Mouse (Mus musculus) midbrain, embryonic 16.5 days (tissue): ENCODE measurements around the gene Eid1. TPM values are rescaled to one million over a fixed set of nuclear protein-coding genes. Genes with fewer than 3 reads are reported as not detected.

Source experiments
- ATAC-seq: fragments of 200-750 bp; cut with Nextera tagmentation; 2 replicates; pipeline ENCODE4 v1.8.0; 2017; ENCODE audit warnings: moderate TSS enrichment
- H3K27ac ChIP-seq: fragments of 300-500 bp; sonication (generic); 2 replicates; pipeline ENCODE4 v1.5.1; 2014; ENCODE audit warnings: mild to moderate bottlenecking, low read length, mixed read lengths
- H3K27me3 ChIP-seq: fragments of 300-500 bp; sonication (generic); 2 replicates; pipeline ENCODE4 v1.6.1; 2014; ENCODE audit warnings: low read depth, low read length, mixed read lengths; ENCODE audit not compliant: control insufficient read depth, insufficient read depth
- H3K36me3 ChIP-seq: fragments of 300-500 bp; sonication (generic); 2 replicates; pipeline ENCODE4 v1.6.1; 2014; ENCODE audit warnings: mild to moderate bottlenecking, low read length, moderate library complexity, mixed read lengths; ENCODE audit not compliant: control insufficient read depth, insufficient read depth
- H3K4me1 ChIP-seq: fragments of 300-500 bp; sonication (generic); 2 replicates; pipeline ENCODE4 v1.6.1; 2014; ENCODE audit warnings: mild to moderate bottlenecking, low read length, mixed read lengths; ENCODE audit not compliant: control insufficient read depth, insufficient read depth
- H3K4me2 ChIP-seq: fragments of 300-500 bp; sonication (generic); 2 replicates; pipeline ENCODE4 v1.6.1; 2014; ENCODE audit warnings: mild to moderate bottlenecking, low read length, mixed read lengths
- H3K4me3 ChIP-seq: fragments of 300-500 bp; sonication (generic); 2 replicates; pipeline ENCODE4 v1.5.1; 2014; ENCODE audit warnings: low read depth, mild to moderate bottlenecking, low read length, moderate library complexity, mixed read lengths
- H3K9ac ChIP-seq: fragments of 300-500 bp; sonication (generic); 2 replicates; pipeline ENCODE4 v1.6.1; 2014; ENCODE audit warnings: low read depth, low read length, mixed read lengths
- H3K9me3 ChIP-seq: fragments of 300-500 bp; sonication (generic); replicated peaks from 2 replicates; pipeline ENCODE4 v1.6.1; 2014; ENCODE audit warnings: mild to moderate bottlenecking, low read length, mixed read lengths; ENCODE audit not compliant: control insufficient read depth, poor library complexity, severe bottlenecking
- WGBS: fragments of 180-500 bp; shearing (Covaris S2); extraction: QIAGEN DNeasy Blood & Tissue Kit; methylation state at CpG from one replicate; pipeline ENCODE4 v1.1.7; 2014; 5-methylcytosine and 5-hydroxymethylcytosine counted together
- polyA plus RNA-seq: library from polyadenylated mRNA; unstranded; fragments of >200 nt; fragmentation: Nextera tagmentation; extraction: Ambion mirVana; gene quantifications from 2 replicates; pipeline ENCODE4 v1.2.1, GENCODE M21; 2015

Gene Eid1
- polyA plus RNA-seq, 1 experiment from 2014 or later = 431 TPM

GRCm38 (mm10) chr2:125684559-125685440 is 11.9 kb downstream of the Eid1 start:
- Histone ChIP-seq H3K4me2 (no peak overlapping the region), H3K27ac (peak overlapping the region; percentile 28; the same call in 1 of the 2 replicates), H3K36me3 (no peaks in the 10 kb centered on the region), H3K9me3 (no peaks in the 10 kb centered on the region), H3K9ac (no peak overlapping the region), H3K27me3 (no peaks in the 10 kb centered on the region), H3K4me1 (no peaks in the 10 kb centered on the region; the same call in 1 of the 2 replicates), H3K4me3 (no peak overlapping the region)
- ATAC-seq = no peak
- 57% methylated on average over 10 of the region's 10 CpGs for WGBS

GRCm38 (mm10) chr2:125685441-125686150 is 12.7 kb downstream of the Eid1 start:
- H3K36me3 ChIP-seq = no peaks in the 10 kb centered on the region
- WGBS = 58% methylated on average over 9 of the region's 9 CpGs
- H3K9ac ChIP-seq = no peak overlapping the region
- H3K27ac ChIP-seq = peak overlapping the region; percentile 28; the same call in 1 of the 2 replicates
- no peak overlapping the region for H3K4me3 ChIP-seq
- no peaks in the 10 kb centered on the region for H3K27me3 ChIP-seq
- H3K4me2 ChIP-seq = no peak overlapping the region
- ATAC-seq = no peak
- H3K9me3 ChIP-seq = no peaks in the 10 kb centered on the region
- no peaks in the 10 kb centered on the region; the same call in 1 of the 2 replicates for H3K4me1 ChIP-seq

- no peak overlapping the region for H3K4me3 ChIP-seq
- H3K36me3 ChIP-seq = no peaks in the 10 kb centered on the region
- 82% methylated on average over 2 of the region's 2 CpGs for WGBS
- no peak overlapping the region for H3K9ac ChIP-seq
- no peaks in the 10 kb centered on the region for H3K9me3 ChIP-seq
- H3K4me2 ChIP-seq = no peak overlapping the region
- H3K27ac ChIP-seq = no peak overlapping the region
- H3K27me3 ChIP-seq = no peaks in the 10 kb centered on the region
- ATAC-seq = no peak
- no peaks in the 10 kb centered on the region for H3K4me1 ChIP-seq
These were observed 19.1 kb downstream of the Eid1 start for GRCm38 (mm10) chr2:125692010-125692409.

GRCm38 (mm10) chr2:125694798-125695197 is 21.9 kb downstream of the Eid1 start:
- no peak for ATAC-seq
- no peaks in the 10 kb centered on the region for H3K36me3 ChIP-seq
- no peaks in the 10 kb centered on the region for H3K9me3 ChIP-seq

GRCm38 (mm10) chr2:125696219-125696618 is 23.3 kb downstream of the Eid1 start:
- 42% methylated on average over 2 of the region's 2 CpGs for WGBS
- no peak for ATAC-seq
- no peaks in the 10 kb centered on the region for H3K9me3 ChIP-seq
- H3K27me3 ChIP-seq = no peaks in the 10 kb centered on the region
- H3K4me2 ChIP-seq = no peak overlapping the region
- H3K27ac ChIP-seq = no peak overlapping the region
- H3K4me3 ChIP-seq = no peak overlapping the region
- no peaks in the 10 kb centered on the region for H3K36me3 ChIP-seq
- H3K4me1 ChIP-seq = no peaks in the 10 kb centered on the region
- no peak overlapping the region for H3K9ac ChIP-seq

More at GRCm38 (mm10) chr2:125694798-125695197, 21.9 kb downstream of the Eid1 start:
- H3K4me1 ChIP-seq = no peaks in the 10 kb centered on the region
- 89% methylated on average over 2 of the region's 2 CpGs for WGBS
- H3K9ac ChIP-seq = no peak overlapping the region
- H3K4me2 ChIP-seq = no peak overlapping the region
- no peak overlapping the region for H3K4me3 ChIP-seq
- no peak overlapping the region for H3K27ac ChIP-seq
- H3K27me3 ChIP-seq = no peaks in the 10 kb centered on the region

GRCm38 (mm10) chr2:125701606-125702005 is 28.7 kb downstream of the Eid1 start:
- ATAC-seq = no peak
- no peak overlapping the region for H3K27ac ChIP-seq
- 89% methylated on average over 2 of the region's 2 CpGs for WGBS
- peaks cover 7% of the 10 kb centered on the region for H3K4me1 ChIP-seq
- no peak overlapping the region for H3K4me2 ChIP-seq
- H3K27me3 ChIP-seq = no peaks in the 10 kb centered on the region
- no peak overlapping the region for H3K9ac ChIP-seq
- H3K9me3 ChIP-seq = no peaks in the 10 kb centered on the region
- no peak overlapping the region for H3K4me3 ChIP-seq
- H3K36me3 ChIP-seq = no peaks in the 10 kb centered on the region

- no peaks in the 10 kb centered on the region for H3K9me3 ChIP-seq
- no peaks in the 10 kb centered on the region for H3K27me3 ChIP-seq
- H3K9ac ChIP-seq = no peak overlapping the region
- ATAC-seq = no peak
- H3K27ac ChIP-seq = no peak overlapping the region
- WGBS = 89% methylated on average over 2 of the region's 2 CpGs
- H3K4me1 ChIP-seq = peaks cover 7% of the 10 kb centered on the region
- no peaks in the 10 kb centered on the region for H3K36me3 ChIP-seq
- H3K4me2 ChIP-seq = no peak overlapping the region
- H3K4me3 ChIP-seq = no peak overlapping the region
These were observed 30.0 kb downstream of the Eid1 start for GRCm38 (mm10) chr2:125702851-125703250.

GRCm38 (mm10) chr2:125704907-125705631 is 32.2 kb downstream of the Eid1 start:
- peak overlapping the region; percentile 32; the same call in 1 of the 2 replicates for H3K9ac ChIP-seq
- H3K4me2 ChIP-seq = no peak overlapping the region
- WGBS = 25% methylated on average over 12 of the region's 12 CpGs
- ATAC-seq = peak; percentile 73
- H3K4me3 ChIP-seq = no peak overlapping the region
- H3K36me3 ChIP-seq = no peaks in the 10 kb centered on the region
- H3K27ac ChIP-seq = no peak overlapping the region
- no peaks in the 10 kb centered on the region for H3K9me3 ChIP-seq
- no peaks in the 10 kb centered on the region for H3K27me3 ChIP-seq
- peaks cover 7% of the 10 kb centered on the region for H3K4me1 ChIP-seq
